Comparison of ENCODE assay signal across 24 mouse cellular contexts in the genomic region with DNA sequence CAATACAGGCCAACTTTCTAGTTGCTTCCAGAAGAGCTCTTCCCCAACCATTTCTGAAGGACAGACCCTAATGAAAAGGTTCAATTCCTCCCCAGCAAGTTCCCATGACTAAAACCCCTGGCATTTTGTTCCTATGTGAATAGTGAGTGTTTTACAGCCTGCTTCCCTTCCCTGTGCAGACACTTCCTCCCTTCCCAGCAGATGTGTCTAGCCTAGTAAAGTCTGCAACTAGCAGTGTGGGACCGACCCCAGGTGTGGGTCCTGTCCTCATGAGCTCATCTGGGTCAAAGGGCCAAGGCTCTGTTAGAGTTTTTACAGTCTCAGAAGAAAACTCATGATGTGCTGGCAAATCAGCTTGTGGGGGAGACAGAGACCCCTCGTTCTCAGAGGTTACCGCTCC. TPM values are rescaled to one million over a fixed set of nuclear protein-coding genes. Genes with fewer than 3 reads are reported as not detected.
DNase-seq lines count a peak whose midpoint lies in the region; ATAC-seq and TF ChIP-seq lines count a peak whose summit lies in the region.
"Had no signal": no experiment of that assay in that cellular context is flagged by ENCODE, and none has a peak within 500 bp of the region (broad histone marks: within the 10 kb centered on the region; RNA-seq: fewer than 3 reads in every experiment).

No protein-coding gene starts in this region.

- 50% methylated on average over 3 of the region's 3 CpGs for WGBS in lung, embryonic 14.5 days
- 67% methylated on average over 3 of the region's 3 CpGs for WGBS in lung, adult 2 months
- WGBS in midbrain, embryonic 11.5 days: 83% methylated on average over 3 of the region's 3 CpGs
- 89% methylated on average over 3 of the region's 3 CpGs for WGBS in midbrain, embryonic 13.5 days
- WGBS in small intestine, adult 2 months: 73% methylated on average over 3 of the region's 3 CpGs

- H3K27me3 ChIP-seq in lung, embryonic 14.5 days (ENCODE audit: insufficient read depth, low read length): no peaks in the 10 kb centered on the region
- no peaks in the 10 kb centered on the region for H3K27me3 ChIP-seq in midbrain, embryonic 11.5 days (ENCODE audit: control insufficient read depth, insufficient read depth, low read length)
- no peaks in the 10 kb centered on the region for H3K27me3 ChIP-seq in midbrain, embryonic 13.5 days
- H3K27me3 ChIP-seq in small intestine, adult 2 months (ENCODE audit: control insufficient read depth, insufficient read depth, low read length): no peaks in the 10 kb centered on the region
- H3K27me3 ChIP-seq: heart, embryonic 12.5 days; heart, embryonic 15.5 days; hindbrain, embryonic 13.5 days had no signal

- no peak for TF ChIP-seq CTCF in lung, embryonic 14.5 days (IDR thresholded peaks at IDR 0.05; ENCODE audit: low read depth)
- TF ChIP-seq CTCF in lung, adult 2 months (IDR thresholded peaks at IDR 0.05; ENCODE audit: insufficient read depth, low read length): no peak
- no peak for TF ChIP-seq CTCF in small intestine, adult 2 months (IDR thresholded peaks at IDR 0.05; ENCODE audit: extremely low read depth, insufficient read length, insufficient replicate concordance, low read depth, low read length)

- peak overlapping the region; percentile 75 for H3K27ac ChIP-seq in lung, embryonic 14.5 days (ENCODE audit: low read depth)
- H3K27ac ChIP-seq in midbrain, embryonic 11.5 days (ENCODE audit: low read depth, low read length): no peak overlapping the region
- H3K27ac ChIP-seq in midbrain, embryonic 13.5 days: no peak overlapping the region
- H3K27ac ChIP-seq in small intestine, adult 2 months (ENCODE audit: insufficient read depth, low read depth, low read length): peak overlapping the region; percentile 18; the same call in 1 of the 2 replicates
- H3K27ac ChIP-seq: heart, embryonic 15.5 days; hindbrain, embryonic 10.5 days; hindbrain, embryonic 13.5 days had no signal

- no peak for ATAC-seq in lung, embryonic 14.5 days (ENCODE audit: insufficient read depth)
- ATAC-seq in midbrain, embryonic 11.5 days (ENCODE audit: low FRiP score): no peak
- ATAC-seq in midbrain, embryonic 13.5 days: no peak
- ATAC-seq: forebrain, embryonic 14.5 days; forebrain, postnatal 0 days; hindbrain, embryonic 16.5 days had no signal

- H3K9ac ChIP-seq in lung, embryonic 14.5 days: peak overlapping the region; percentile 16; the same call in 1 of the 2 replicates
- no peak overlapping the region for H3K9ac ChIP-seq in midbrain, embryonic 11.5 days (ENCODE audit: low read length)
- no peak overlapping the region for H3K9ac ChIP-seq in midbrain, embryonic 13.5 days (replicated peaks)
- H3K9ac ChIP-seq: forebrain, postnatal 0 days; heart, embryonic 12.5 days; heart, embryonic 15.5 days; hindbrain, embryonic 13.5 days had no signal

- no peak overlapping the region for H3K4me3 ChIP-seq in lung, embryonic 14.5 days (ENCODE audit: low read depth, low read length)
- no peak overlapping the region for H3K4me3 ChIP-seq in lung, adult 2 months (replicated peaks; ENCODE audit: extremely low read depth, low read depth, low read length)
- H3K4me3 ChIP-seq in midbrain, embryonic 11.5 days (ENCODE audit: low read depth, low read length): no peak overlapping the region
- no peak overlapping the region for H3K4me3 ChIP-seq in midbrain, embryonic 13.5 days (replicated peaks)
- no peak overlapping the region for H3K4me3 ChIP-seq in small intestine, adult 2 months (ENCODE audit: low read depth, low read length)
- H3K4me3 ChIP-seq: heart, embryonic 12.5 days; heart, embryonic 15.5 days; hindbrain, embryonic 10.5 days; hindbrain, embryonic 13.5 days had no signal

- no peaks in the 10 kb centered on the region for H3K36me3 ChIP-seq in lung, embryonic 14.5 days (ENCODE audit: insufficient read depth)
- H3K36me3 ChIP-seq in midbrain, embryonic 11.5 days (ENCODE audit: control insufficient read depth, insufficient read depth, low read length): no peaks in the 10 kb centered on the region
- no peaks in the 10 kb centered on the region for H3K36me3 ChIP-seq in midbrain, embryonic 13.5 days
- H3K36me3 ChIP-seq in small intestine, adult 2 months (ENCODE audit: control insufficient read depth, insufficient read depth, low read length): no peaks in the 10 kb centered on the region
- H3K36me3 ChIP-seq: heart, embryonic 12.5 days; heart, embryonic 15.5 days; hindbrain, embryonic 10.5 days; hindbrain, embryonic 13.5 days had no signal

- H3K4me1 ChIP-seq in lung, embryonic 14.5 days (ENCODE audit: insufficient read depth): no peaks in the 10 kb centered on the region
- H3K4me1 ChIP-seq in lung, adult 2 months (ENCODE audit: control insufficient read depth, insufficient read depth, low read length): peaks cover 3% of the 10 kb centered on the region
- H3K4me1 ChIP-seq in midbrain, embryonic 11.5 days (ENCODE audit: control insufficient read depth, insufficient read depth, low read length): no peaks in the 10 kb centered on the region
- no peaks in the 10 kb centered on the region for H3K4me1 ChIP-seq in midbrain, embryonic 13.5 days (replicated peaks)
- 0 out of 2 replicates have a peak, but pooled peaks cover 2% of the 10 kb centered on the region for H3K4me1 ChIP-seq in small intestine, adult 2 months (ENCODE audit: control insufficient read depth, insufficient read depth, insufficient read length, low read length)
- H3K4me1 ChIP-seq: hindbrain, embryonic 13.5 days had no signal

- no peak for TF ChIP-seq POLR2A in lung, adult 2 months (IDR thresholded peaks at IDR 0.05; ENCODE audit: borderline replicate concordance, extremely low read depth, low read depth, low read length)
- TF ChIP-seq POLR2A in small intestine, adult 2 months (IDR thresholded peaks at IDR 0.05; ENCODE audit: low read depth, low read length): no peak

- peak; percentile 7 for DNase-seq in embryo, embryonic 11 days
- no peak for DNase-seq in embryo, embryonic 10 days (ENCODE audit: low spot score)
- no peak for DNase-seq in lung, embryonic 14.5 days
- no peak for DNase-seq in lung, adult 2 months
- DNase-seq in midbrain, embryonic 11.5 days (ENCODE audit: low spot score, missing footprints): peak; percentile 72
- DNase-seq in kidney, adult 11 months: no peak
- DNase-seq: adrenal gland, postnatal 10 days; adrenal gland, postnatal 36 days; cerebellum, adult 18-20 months; cerebellum, adult 9-10 months; cerebellum, postnatal 14 days; forebrain, postnatal 0 days; gastrocnemius, postnatal 25 days; heart, adult 18-20 months; heart, postnatal 10 days; heart, postnatal 36 days had no signal

- no peak overlapping the region for H3K4me2 ChIP-seq in lung, embryonic 14.5 days
- H3K4me2 ChIP-seq in midbrain, embryonic 11.5 days: no peak overlapping the region
- H3K4me2 ChIP-seq in midbrain, embryonic 13.5 days (replicated peaks): no peak overlapping the region
- H3K4me2 ChIP-seq: heart, embryonic 12.5 days; heart, embryonic 15.5 days; hindbrain, embryonic 13.5 days had no signal

- H3K9me3 ChIP-seq in lung, embryonic 14.5 days (ENCODE audit: low read depth, low read length): no peaks in the 10 kb centered on the region
- no peaks in the 10 kb centered on the region for H3K9me3 ChIP-seq in midbrain, embryonic 11.5 days (ENCODE audit: control insufficient read depth, low read length)
- H3K9me3 ChIP-seq in midbrain, embryonic 13.5 days: no peaks in the 10 kb centered on the region
- H3K9me3 ChIP-seq: heart, embryonic 12.5 days; heart, embryonic 15.5 days; hindbrain, embryonic 10.5 days had no signal

RNA-seq across cellular contexts. Expression of gene Ier3, which starts 50.9 kb away (rescaled TPM):
- polyA plus RNA-seq in lung, embryonic 14.5 days (2014; fragmentation: Nextera tagmentation; extraction: Ambion mirVana): 5.0 and 7.1 TPM in 2 replicates
- polyA plus RNA-seq in lung, adult 2 months (2012; rRNA removed): 133 TPM in 2 replicates
- 2.5 and 4.0 TPM in 2 replicates for polyA plus RNA-seq in midbrain, embryonic 11.5 days (2014; fragmentation: Nextera tagmentation; extraction: Ambion mirVana)
- polyA plus RNA-seq in midbrain, embryonic 13.5 days (2015; fragmentation: Nextera tagmentation; extraction: Ambion mirVana): 6.7 and 7.1 TPM in 2 replicates
- 6.1 and 8.6 TPM in 2 replicates for polyA plus RNA-seq in small intestine, adult 2 months (2012; rRNA removed)

RNA-seq across cellular contexts. Expression of gene Flot1, which starts 52.4 kb away (rescaled TPM):
- polyA plus RNA-seq in lung, embryonic 14.5 days (2014; fragmentation: Nextera tagmentation; extraction: Ambion mirVana): 30.9 and 32.5 TPM in 2 replicates
- polyA plus RNA-seq in lung, adult 2 months (2012; rRNA removed): 81.9 and 89.7 TPM in 2 replicates
- 46.9 and 47.4 TPM in 2 replicates for polyA plus RNA-seq in midbrain, embryonic 11.5 days (2014; fragmentation: Nextera tagmentation; extraction: Ambion mirVana)
- polyA plus RNA-seq in midbrain, embryonic 13.5 days (2015; fragmentation: Nextera tagmentation; extraction: Ambion mirVana): 59.6 and 67.4 TPM in 2 replicates
- polyA plus RNA-seq in small intestine, adult 2 months (2012; rRNA removed): 33.4 and 53.2 TPM in 2 replicates

Comparison
In these comparisons a context has a peak if more than half of its experiments do, and no peak if none do; other contexts are left out.
1. DNase-seq: peak in embryo, embryonic 11 days (single experiment) and midbrain, embryonic 11.5 days (single experiment); none in embryo, embryonic 10 days (single experiment), lung, embryonic 14.5 days (single experiment), lung, adult 2 months (single experiment) and kidney, adult 11 months (single experiment).
2. RNA of gene Ier3, which starts 50.9 kb away (polyA plus RNA-seq): 133 TPM in lung, adult 2 months; 6.1 to 8.6 TPM in small intestine, adult 2 months, 6.7 to 7.1 TPM in midbrain, embryonic 13.5 days, 5.0 to 7.1 TPM in lung, embryonic 14.5 days and 2.5 to 4.0 TPM in midbrain, embryonic 11.5 days; every median in the first group is over 10 times any median in the second.
3. H3K27ac ChIP-seq: peak in lung, embryonic 14.5 days (single experiment) and small intestine, adult 2 months (single experiment); none in midbrain, embryonic 11.5 days (single experiment) and midbrain, embryonic 13.5 days (single experiment).